Mouse (Mus musculus) urinary bladder, postnatal 25 days (tissue): ENCODE data around the gene Sppl2c.

Source experiments
- DNase-seq: peaks from one replicate; pipeline ENCODE4 v3.0.0; 2022; ENCODE audit warnings: low spot score

Sppl2c gene

DNA sequence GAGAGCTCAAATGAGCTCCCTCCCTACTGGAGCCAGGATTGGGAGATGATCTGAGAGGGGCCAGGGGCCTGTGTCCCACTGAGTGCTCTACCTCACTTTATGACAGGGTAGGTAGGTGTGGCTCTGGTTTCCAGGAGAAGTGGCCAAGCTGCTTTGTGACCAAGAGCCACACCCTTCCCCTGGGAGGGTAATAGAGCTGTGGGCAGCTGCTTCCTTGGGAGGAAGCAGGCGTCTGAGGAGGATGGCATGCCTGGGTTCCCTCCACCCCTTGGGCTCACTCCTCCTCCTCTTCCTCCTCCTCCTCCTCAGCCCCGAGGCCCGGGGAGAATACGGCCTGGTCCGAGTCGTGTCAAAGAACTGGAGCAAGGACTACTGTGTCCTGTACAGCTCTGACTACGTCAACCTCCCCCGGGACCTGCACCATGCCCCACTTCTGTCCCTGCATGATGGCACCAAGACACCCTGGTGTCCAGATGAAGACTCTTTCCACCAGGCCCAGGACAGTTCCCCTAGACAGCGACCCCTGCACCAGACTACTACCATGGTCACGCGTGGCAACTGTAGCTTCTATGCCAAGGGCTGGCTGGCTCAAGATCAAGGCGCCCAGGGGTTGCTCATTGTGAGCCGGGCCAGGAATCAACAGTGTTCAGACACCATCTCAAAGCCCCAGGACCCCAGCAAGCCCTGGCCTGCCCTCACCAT lies at the start of gene Sppl2c:
TSS of gene Sppl2c (plus strand) at position 193 of the 702 bp plus-strand sequence.
- no peak for DNase-seq

DNA sequence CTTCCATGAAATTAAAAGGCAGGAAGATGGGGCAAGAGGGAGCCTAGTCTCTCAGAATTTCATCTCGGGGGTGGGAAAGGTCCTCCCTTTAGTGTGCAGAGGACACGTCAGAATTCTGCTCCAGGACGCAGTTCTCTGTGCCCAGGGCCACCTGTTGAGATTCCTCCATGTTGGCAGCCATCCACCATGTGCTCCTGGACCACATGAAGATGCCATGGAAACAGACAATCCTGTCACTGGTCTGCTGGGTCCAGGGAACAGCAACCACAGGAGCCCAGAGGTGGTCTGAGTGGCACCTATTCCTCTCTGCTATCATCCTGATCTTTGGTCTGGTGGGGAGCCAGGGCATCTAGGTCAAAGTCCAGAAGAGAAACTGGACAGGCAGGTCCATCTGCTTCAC lies 47.2 kb upstream of the Sppl2c start:
- no peak for DNase-seq

DNA sequence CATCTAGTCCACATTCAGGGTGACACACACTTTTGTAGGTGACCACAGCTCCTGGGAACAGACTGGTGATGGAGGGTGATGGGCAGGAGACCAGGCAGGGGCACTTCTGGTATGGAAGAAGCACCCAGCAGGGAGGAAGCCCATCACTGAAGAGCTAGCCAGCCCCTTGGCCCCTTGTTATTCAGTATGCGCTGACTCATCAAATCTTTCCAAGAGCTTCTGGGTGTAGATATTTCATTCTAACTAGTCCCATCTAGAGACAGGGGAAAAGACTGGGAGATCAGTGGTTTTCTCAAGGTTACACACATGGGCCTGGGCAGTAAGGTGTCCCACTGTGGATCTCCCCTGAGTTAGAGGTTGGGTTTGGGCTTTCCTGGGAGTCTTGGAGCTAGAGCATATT lies 41.2 kb upstream of the Sppl2c start:
- DNase-seq: no peak

DNA sequence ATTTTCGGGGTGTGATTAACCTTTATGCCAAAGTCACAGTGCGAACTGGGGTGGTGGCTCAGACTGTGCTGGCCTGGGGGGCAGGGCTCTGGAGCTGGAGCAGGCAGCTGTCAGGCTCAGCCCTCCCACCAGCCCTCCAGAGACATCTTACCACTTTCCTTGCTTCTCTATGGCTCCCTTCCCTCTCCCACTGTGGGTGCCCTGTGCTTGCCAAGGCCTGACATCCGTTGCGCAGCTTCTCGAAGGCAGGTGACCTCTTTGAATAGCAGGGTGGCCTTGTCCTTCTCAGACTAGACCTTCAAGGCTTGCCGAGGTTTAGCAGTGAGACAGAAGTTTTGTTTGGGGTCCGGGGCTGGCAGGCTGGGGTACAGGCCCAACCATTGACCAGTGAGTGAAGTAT lies 37.3 kb upstream of the Sppl2c start:
- no peak for DNase-seq

DNA sequence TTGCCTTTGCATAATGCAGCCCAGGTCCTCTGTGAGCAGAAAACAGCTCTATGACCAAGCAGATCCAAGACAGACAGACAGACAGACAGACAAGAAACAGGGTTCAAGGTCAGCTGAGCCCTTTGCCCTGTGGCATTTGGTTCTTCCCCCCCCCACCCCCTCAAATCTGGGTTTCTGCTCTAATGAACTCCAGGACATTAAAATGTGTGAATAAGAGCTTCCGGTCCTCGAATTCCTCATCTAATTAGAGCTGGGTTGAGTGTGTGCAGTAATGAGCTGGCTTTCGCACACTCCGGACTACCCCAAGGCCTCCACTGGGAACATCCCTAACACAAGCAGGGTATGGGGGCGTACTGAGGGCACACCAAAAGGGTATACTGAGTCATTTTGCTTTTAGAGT lies 35.2 kb upstream of the Sppl2c start:
- no peak for DNase-seq

DNA sequence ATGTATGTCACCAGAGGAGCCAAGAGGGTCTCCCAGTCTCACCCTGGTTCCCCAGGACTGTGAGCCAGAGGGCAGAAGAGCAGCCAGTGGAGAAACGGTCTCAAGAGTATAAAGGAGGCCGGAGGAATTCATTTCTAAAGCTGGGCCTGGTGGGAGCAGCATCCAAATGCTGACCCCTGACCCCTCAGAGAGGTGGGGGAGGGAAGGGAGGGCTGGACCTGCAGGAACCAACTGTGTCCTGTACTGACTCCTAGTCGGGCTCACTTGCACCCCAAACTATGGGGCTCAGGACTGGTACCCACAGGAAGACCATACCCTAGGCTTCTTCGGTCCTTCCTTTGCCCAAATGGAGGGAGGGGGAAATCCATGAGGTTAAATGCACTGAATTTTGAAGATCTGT lies 31.8 kb upstream of the Sppl2c start:
- no peak for DNase-seq

DNA sequence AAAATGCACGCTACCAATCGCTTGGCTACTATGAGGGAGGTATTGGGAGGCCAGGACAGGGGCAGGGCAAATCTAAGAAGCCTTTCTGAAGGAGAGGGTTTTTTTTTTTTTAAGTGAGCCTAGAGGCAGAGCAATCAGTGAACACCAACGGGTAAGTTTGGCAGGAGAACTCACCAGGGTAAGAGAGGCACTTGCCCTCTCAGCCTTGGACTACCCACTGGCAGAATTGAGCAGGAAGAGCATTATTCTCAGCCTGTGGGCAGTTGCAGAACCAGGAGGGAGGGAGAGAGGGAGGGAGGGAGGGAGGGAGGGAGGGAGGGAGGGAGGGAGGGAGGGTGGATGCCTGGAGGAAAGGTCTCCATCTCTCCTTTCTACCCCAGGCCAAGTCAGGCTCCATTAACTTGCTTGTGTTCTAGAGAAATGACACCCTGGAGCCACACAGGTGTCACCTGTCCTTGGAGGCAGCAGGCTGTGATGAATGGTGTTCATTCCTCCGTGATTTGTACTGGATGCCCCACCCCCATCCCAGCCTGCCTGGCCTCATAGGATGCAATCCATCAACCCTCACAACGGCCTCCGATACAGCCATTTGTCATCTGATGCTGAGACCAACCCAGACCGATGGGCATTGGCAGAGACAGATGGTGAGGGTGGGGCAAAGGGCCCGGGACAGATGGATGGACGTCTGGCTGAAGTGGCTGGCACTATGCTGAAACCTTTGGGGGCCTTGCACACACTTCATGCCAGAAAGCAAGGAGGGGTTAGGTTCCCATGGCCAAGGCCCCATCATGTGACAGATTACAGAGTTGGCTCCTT lies 31.1 kb upstream of the Sppl2c start:
- DNase-seq: no peak

DNA sequence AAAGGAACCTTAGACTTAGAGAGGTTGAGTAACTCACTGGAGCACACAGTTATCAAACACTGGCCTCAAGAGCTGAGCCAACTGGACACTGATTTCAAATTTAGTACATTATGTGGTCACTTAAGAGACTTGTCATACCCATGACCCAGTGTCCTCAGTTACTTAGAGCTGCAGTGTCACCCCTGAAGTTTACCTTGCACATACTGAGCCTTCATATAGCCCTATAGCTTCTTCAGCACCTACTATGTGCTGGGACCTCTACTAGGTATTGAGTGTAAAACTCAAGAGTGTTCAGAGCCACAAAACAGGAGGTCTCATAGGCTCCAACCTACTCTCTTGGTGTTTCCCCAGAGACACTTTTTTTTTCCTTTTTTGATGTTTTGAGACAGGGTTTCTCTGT lies 30.2 kb upstream of the Sppl2c start:
- DNase-seq: no peak

DNA sequence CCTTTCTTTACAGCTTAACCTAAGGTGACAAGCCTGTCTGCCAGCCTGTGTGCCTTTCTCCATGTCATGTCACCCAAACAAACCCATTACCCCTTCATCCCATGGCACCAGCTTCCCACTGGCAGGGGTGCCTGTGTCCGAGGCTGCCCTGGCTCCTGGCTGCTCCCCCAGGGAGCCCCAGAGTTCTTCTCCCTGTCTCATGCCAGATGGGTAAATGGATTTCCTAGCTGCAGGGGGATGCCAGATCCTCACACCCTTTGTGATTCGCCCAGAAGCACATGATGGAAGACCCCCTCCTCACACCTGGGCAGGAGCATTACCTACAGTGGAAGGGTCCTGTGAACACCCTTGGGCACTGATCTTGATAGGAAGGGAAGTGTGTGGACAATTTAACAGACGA lies 29.7 kb upstream of the Sppl2c start:
- no peak for DNase-seq

DNA sequence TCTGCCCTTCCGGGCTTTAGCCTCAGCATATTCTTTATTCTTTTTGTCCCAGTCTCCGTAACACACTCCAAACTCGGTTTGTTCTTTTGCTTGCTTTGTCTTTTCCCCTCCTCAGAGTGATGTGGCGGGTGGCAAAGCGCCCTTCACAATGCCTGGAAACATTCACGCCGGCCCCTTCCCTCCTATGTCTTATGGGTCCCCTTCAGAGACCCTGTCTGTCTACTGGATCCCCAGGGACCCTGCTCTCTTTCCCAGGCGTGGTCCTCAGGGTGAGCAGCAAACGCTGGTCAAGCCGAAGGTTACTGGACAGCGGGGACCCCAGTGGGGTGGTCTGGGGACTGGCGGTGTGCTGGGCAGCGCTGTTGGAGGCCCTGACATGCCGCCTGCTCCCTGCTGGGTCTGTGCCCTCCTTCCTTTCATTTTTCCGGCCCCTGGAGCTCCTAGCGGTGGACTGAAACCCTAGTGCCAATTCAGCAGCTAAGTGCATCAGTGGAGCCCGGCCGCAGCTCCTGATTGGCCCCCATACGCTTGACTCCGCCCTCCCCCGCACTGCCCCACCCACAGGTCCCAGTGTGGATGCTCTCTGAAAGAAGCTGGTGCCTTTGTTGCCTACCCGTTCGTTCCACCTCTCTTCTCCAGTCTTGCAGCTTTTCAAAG lies 28.4 kb upstream of the Sppl2c start:
- DNase-seq: peak; percentile 9

DNA sequence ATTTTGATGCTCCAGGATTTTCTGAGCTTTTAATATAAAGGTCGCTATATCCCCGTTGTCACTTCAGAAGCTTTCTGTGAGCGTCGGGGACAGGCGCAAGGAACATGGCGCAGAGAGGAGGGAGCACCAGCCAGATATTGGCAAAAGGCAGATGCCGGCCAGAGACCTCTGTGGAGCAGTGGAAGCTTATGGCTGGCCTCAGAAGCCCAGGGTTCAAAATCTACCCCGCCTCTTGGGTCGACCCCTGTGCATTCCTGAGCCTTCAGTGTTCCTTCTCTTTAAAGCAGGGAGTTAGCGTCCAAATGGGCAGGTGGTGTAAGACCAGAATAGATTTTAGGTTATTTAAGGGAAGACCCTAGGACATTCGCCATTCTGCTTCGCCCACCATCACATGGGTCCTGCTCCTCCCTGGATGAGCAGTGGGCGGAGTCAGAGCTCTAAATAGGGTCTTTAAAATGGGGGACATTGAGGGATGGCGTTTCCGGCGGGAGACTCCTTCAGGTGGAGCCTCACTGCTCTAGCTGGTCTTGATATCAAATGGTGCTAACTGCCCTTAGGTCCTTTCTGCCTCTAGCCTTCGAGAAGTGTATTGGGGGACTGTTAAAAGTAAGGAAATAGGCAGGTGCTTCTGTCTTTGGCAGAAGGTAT lies 27.7 kb upstream of the Sppl2c start:
- DNase-seq: no peak

DNA sequence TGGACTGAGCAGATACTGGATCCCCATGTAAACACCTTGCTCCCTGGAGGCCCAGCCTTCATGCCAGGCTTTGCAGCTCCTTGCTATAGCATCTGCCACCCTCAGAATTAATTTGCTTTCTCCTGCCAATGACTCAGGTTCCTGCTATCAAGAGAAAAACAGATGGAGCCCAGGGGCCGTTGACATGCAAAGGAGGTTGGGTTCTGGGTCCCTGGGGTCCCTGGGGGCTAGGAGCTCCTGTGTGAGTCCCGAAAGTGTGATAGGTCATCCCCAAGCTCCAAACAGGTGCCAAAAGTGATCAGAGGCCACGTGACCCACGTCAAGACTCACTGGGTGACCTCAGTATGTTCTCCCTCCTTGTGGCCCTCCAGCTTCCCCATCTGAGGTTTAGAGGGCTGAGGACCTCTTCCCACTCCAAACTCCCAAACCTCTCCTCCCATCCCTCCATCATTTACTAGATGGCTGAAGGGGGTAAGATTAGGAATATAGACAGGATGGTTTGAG lies 26.3 kb upstream of the Sppl2c start:
- no peak for DNase-seq

DNA sequence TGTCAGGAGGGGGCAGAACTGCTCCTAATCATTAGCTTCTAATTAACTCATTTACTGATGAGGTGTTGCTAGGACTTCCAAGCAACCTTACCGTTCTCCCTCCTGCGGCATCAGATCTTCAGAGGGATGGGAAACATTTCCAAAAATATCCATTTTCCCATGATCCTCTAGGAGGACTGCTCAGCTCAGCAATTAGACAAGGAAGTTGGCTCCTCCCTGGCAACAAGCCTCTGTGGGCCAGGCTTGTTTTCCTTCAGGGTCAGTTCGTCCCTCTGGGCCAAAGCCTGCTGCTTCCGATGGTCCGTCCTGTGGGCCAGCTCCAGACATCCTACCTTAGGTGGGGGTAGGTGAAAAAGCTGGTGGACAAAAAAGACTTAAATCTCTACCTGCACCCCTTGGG lies 25.0 kb upstream of the Sppl2c start:
- DNase-seq: no peak

DNA sequence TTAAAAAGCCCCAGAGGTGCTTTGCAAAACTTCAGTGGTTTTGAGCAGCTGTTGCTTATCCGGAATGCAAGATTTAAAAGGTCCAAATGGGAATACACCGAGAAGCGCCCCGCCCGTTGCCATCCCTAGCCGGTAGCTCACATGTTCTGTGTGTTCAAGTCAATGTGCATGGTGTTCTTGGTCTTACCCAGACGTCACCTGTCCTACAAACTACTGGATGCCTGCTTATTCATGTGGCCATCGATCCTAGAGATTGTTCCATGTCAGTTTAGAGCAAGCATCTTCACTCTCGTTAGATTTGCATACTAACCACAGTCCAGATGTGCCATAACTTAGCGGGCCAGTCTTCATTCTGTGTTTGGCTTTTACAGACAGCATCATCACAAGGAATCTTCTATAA lies 21.9 kb upstream of the Sppl2c start:
- no peak for DNase-seq

DNA sequence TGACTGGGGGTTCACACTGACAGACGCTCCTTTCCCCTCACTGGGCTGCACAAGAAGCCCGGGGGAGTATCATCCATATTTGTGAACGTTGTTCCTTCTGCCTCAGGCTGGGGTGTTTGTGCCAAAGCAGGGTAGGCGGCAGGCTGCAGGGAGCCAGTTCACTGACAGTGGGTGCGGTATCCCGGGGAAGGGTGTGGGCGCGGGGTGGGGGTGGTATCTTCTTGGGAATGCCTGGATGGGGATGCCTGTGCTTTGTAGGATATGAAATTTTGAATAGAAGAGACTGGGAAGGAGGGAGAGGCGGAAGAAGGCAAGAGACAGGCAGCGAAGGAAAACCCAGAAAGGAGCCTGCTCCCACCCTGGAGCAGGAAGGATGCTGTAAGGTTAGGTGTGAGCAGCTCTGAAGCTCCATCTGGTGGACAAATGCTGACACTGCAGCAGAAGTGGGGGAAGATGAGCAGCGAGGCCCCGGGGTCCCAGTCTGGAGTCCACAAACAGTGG lies 14.8 kb upstream of the Sppl2c start:
- peak; percentile 54 for DNase-seq

DNA sequence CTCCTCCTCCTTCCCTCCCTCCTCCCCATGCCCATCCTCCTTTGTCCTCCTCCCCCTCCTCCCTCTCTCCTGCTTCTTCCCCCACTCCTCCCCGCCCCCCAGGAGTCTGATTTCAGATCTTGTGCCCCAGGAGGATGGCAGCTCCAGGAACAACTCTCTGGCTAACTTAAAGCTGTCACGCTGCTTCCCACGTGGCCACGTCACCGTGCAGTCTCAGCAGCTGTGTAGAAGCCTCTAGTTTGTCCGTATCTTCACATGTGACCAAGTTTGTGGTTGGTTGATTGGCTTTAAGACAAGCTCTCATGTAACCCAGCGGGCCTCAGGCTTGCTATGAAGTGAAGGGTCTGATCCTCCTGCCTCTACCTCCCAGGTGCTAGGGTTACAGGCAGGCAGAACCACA lies 7.2 kb upstream of the Sppl2c start:
- DNase-seq: no peak

DNA sequence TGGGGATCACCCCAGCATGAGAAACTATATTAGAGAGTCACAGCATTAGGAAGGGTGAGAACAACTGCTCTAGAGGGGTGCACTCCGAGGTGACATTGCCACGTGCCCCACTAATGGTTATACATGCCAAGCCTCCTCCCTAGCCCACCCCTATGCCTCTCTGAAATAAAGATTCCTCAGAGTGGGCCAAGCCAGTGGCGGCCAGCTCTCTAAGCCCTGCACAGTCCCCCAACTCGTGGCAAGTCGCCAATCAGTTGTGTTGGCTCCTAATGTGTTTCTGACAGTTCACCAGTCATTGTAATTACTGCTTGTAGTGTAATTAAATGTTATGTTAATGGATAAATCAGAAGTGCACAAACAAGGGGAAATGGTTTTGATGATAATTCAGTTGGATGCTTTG lies 6.3 kb upstream of the Sppl2c start:
- no peak for DNase-seq

DNA sequence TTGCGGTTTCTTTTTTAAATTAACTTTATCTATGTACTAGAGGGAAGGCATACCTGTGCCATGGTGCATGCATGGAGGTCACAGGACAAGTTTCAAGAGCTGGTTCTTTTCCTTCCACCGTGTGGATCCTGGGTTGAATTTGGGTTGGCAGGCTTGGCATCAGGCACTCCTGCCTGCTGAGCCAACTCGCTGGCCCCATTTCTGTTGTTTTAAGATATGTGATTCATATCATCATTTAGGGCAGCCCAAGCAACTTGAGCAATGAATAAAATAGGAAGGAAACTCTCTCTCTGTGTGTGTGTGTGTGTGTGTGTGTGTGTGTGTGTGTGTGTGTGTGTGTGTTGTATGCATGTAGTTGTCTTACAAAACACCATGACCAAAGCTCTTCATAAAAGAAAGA lies 4.0 kb upstream of the Sppl2c start:
- no peak for DNase-seq

DNA sequence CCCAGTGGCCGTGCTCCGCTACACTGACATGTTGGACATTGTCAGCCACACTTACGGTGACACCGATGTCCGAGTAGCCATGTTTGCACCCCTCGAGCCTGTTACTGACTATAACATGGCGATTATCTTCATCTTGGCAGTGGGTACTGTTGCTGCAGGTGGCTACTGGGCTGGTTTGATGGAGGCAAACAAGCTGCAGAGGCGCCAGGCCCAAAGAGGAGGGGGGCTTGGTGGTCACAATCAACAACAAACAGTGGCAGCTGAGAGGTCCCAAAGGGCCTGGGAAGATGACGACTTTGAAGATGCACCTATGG lies 667 bp downstream of the Sppl2c start:
- no peak for DNase-seq

DNA sequence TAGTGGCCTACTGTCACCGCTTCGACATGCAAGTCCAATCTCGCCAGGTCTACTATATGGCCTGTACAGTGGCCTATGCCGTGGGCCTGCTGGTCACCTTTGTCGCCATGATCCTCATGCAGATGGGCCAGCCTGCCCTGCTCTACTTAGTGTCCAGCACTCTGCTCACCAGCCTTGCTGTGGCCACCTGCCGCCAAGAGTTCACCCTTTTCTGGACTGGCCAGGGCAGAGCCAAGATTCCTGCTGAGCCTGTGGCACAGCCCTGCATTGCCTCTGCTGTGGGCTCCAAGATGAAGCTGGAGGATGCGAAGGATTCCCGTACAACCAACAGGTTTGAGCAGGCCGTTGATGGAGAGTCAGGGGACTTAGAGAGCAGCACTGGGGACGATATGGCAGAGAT lies 1.6 kb downstream of the Sppl2c start:
- no peak for DNase-seq

DNA sequence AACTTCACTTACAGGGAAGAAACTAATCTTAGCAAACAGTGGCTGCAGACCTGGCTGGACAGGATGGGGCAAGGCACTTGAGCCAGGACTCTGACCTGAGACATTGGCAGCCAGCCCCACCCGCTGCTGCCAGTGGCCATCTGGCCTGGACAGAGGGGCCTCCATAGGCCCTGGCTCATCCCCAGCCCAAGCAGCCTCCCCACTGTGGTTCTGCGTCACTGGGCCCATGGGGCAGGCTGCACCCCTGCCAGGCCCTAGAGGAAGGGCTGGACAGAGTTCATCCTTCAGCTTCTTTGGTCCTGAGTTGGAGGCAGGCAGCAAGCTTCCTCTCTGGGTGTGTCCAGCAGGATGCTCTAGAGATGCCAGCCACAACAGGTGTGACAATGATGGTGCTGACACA lies 3.9 kb downstream of the Sppl2c start:
- no peak for DNase-seq

DNA sequence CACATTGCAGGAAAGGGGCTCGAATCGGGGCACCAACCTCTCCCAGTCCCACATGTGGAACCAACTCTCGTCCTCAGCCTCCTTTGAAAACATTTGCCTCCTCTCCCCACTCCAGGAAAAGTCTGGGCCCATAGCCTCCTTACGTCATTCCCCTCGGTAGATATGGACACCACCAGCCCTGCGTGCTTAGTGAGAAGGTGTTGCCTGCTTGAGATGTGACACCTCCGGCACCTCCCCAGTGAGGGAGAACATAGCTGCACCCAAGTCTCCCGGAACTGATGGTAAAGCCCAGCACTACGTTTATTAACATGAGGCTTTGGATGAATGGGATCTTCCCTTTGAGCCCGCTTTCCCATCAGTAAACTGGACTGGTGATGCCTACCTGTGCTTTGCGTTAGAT lies 9.3 kb downstream of the Sppl2c start:
- DNase-seq: no peak

DNA sequence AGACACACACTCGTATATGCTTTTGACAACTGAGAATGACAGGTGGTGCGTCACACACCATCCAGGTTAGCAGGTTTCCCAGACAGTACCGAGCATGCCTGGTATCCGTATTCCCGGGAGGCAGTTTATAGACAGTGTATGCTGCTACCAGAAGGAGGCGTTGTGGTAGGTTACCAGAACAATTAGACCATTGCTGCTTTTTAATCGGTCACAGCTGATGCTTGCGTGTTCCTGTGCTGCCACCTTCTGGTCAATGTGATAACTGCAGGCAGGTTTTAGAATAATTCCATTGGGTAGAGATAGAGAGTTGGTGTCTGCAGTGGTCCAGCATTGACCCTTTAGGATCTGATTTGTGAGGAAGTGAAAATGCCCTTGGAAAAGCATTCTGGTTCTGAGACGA lies 9.7 kb downstream of the Sppl2c start:
- DNase-seq: peak; percentile 65
